Mouse (Mus musculus) kidney, embryonic 14.5 days (tissue): ENCODE measurements around the gene Dnal4. TPM values are rescaled to one million over a fixed set of nuclear protein-coding genes. Genes with fewer than 3 reads are reported as not detected.
A peak's percentile ranks its signal among the peaks of the same experiment; 100 is the strongest.

Source experiments
- ATAC-seq: fragments of 200-750 bp; cut with Nextera tagmentation; 2 replicates; pipeline ENCODE4 v1.8.0; 2017; ENCODE audit warnings: moderate number of reproducible peaks, mild to moderate bottlenecking, moderate TSS enrichment, moderate library complexity; ENCODE audit not compliant: low FRiP score, low TSS enrichment
- H3K27ac ChIP-seq: fragments of 300-500 bp; sonication (generic); 2 replicates; pipeline ENCODE4 v1.5.1; 2014; ENCODE audit warnings: low read depth, mild to moderate bottlenecking, low read length, moderate library complexity, mixed read lengths
- H3K27me3 ChIP-seq: fragments of 300-500 bp; sonication (generic); 2 replicates; pipeline ENCODE4 v1.6.1; 2014; ENCODE audit warnings: mild to moderate bottlenecking, low read length; ENCODE audit not compliant: control insufficient read depth, insufficient read depth
- H3K36me3 ChIP-seq: fragments of 300-500 bp; sonication (generic); 2 replicates; pipeline ENCODE4 v1.6.1; 2014; ENCODE audit warnings: low read length, mixed read lengths; ENCODE audit not compliant: control insufficient read depth, insufficient read depth
- H3K4me1 ChIP-seq: fragments of 300-500 bp; sonication (generic); 2 replicates; pipeline ENCODE4 v1.6.1; 2014; ENCODE audit warnings: low read length, mixed read lengths; ENCODE audit not compliant: control insufficient read depth, insufficient read depth
- H3K4me2 ChIP-seq: fragments of 300-500 bp; sonication (generic); replicated peaks from 2 replicates; pipeline ENCODE4 v1.6.1; 2014; ENCODE audit warnings: low read depth, mild to moderate bottlenecking, low read length
- H3K4me3 ChIP-seq: fragments of 300-500 bp; sonication (generic); 2 replicates; pipeline ENCODE4 v1.5.1; 2014; ENCODE audit warnings: mild to moderate bottlenecking, low read length
- H3K9ac ChIP-seq: fragments of 300-500 bp; sonication (generic); 2 replicates; pipeline ENCODE4 v1.6.1; 2014; ENCODE audit warnings: low read depth, mild to moderate bottlenecking, low read length, moderate library complexity
- H3K9me3 ChIP-seq: fragments of 300-500 bp; sonication (generic); 2 replicates; pipeline ENCODE4 v1.6.1; 2016; ENCODE audit warnings: low read length; ENCODE audit not compliant: control insufficient read depth
- WGBS: fragments of 180-500 bp; shearing (Covaris S2); extraction: QIAGEN DNeasy Blood & Tissue Kit; methylation state at CpG from one replicate; pipeline ENCODE4 v1.1.7; 2014; 5-methylcytosine and 5-hydroxymethylcytosine counted together
- polyA plus RNA-seq: library from polyadenylated mRNA; unstranded; fragments of >200 nt; fragmentation: Nextera tagmentation; extraction: Ambion mirVana; gene quantifications from 2 replicates; pipeline ENCODE4 v1.2.1, GENCODE M21; 2014

The Dnal4 gene
- polyA plus RNA-seq, 1 experiment from 2014 or later = 60.1 TPM

GRCm38 (mm10) chr15:79802304-79802703 is 24.7 kb upstream of the Dnal4 start:
- Histone ChIP-seq H3K36me3 (no peaks in the 10 kb centered on the region), H3K27me3 (peaks cover 65% of the 10 kb centered on the region)
- no peak for ATAC-seq

DNA sequence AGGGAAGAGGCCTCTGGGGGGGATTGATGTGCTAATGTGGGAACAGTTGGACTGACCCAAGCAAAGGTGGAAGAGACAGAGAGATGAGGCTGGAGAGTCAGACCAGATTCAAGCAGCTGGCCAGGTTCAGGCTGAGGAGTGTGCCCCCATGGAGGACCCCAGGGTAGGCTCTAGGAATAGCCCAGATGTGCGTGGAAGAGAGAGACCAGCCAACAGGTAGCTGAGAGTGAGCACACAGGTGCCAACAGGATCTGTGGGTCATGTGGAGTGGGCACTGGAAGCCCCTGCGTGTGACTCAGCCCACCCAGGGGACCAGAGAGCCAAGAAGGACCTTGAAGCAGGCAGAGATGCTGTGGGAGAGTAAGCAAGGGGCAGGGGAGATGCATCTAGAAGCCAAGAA is 24.0 kb upstream of the Dnal4 start:
- no peak for ATAC-seq
- Histone ChIP-seq H3K4me1 (no peaks in the 10 kb centered on the region), H3K36me3 (no peaks in the 10 kb centered on the region), H3K9ac (no peak overlapping the region), H3K27ac (no peak overlapping the region), H3K4me3 (no peak overlapping the region), H3K9me3 (no peaks in the 10 kb centered on the region), H3K4me2 (no peak overlapping the region), H3K27me3 (peaks cover 58% of the 10 kb centered on the region)
- 62% methylated on average over 2 of the region's 2 CpGs for WGBS

More at GRCm38 (mm10) chr15:79802304-79802703, 24.7 kb upstream of the Dnal4 start:
- Histone ChIP-seq H3K9ac (no peak overlapping the region), H3K4me3 (no peak overlapping the region), H3K9me3 (no peaks in the 10 kb centered on the region), H3K27ac (no peak overlapping the region), H3K4me2 (no peak overlapping the region), H3K4me1 (no peaks in the 10 kb centered on the region)
- WGBS = 64% methylated on average over 4 of the region's 4 CpGs

- Histone ChIP-seq H3K9me3 (no peaks in the 10 kb centered on the region), H3K4me1 (no peaks in the 10 kb centered on the region), H3K36me3 (no peaks in the 10 kb centered on the region), H3K9ac (no peak overlapping the region), H3K27ac (no peak overlapping the region), H3K27me3 (peaks cover 49% of the 10 kb centered on the region), H3K4me3 (no peak overlapping the region), H3K4me2 (no peak overlapping the region)
- 60% methylated on average over 11 of the region's 11 CpGs for WGBS
- ATAC-seq = no peak
These were observed 23.1 kb upstream of the Dnal4 start for GRCm38 (mm10) chr15:79800701-79801100.

DNA sequence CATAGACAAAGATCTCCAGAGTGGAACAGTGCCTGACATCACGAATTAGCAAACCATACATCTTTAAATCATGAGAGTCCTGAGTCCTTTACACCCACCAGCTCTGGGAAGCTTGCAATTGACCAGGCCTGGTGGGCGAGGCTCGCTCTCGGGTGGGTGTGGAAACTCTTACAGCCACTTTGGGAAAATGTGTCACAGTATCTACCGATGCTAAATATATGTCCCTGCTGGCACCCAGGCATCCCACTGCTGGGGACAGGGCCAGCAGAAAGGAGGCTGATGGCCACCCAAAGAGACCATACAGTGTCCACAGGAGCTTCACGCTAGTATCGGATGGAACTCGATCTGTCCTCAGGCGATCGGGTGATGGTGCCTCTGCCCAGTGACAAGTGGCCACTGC is 20.9 kb upstream of the Dnal4 start:
- Histone ChIP-seq H3K4me3 (no peak overlapping the region), H3K4me2 (no peak overlapping the region), H3K27ac (no peak overlapping the region), H3K36me3 (no peaks in the 10 kb centered on the region), H3K27me3 (peaks cover 27% of the 10 kb centered on the region), H3K9me3 (no peaks in the 10 kb centered on the region), H3K9ac (no peak overlapping the region), H3K4me1 (no peaks in the 10 kb centered on the region)
- ATAC-seq = no peak
- WGBS = 87% methylated on average over 10 of the region's 10 CpGs

- Histone ChIP-seq H3K9me3 (no peaks in the 10 kb centered on the region), H3K27me3 (peaks cover 18% of the 10 kb centered on the region), H3K4me1 (no peaks in the 10 kb centered on the region), H3K9ac (no peak overlapping the region), H3K4me2 (no peak overlapping the region), H3K36me3 (no peaks in the 10 kb centered on the region), H3K27ac (no peak overlapping the region), H3K4me3 (no peak overlapping the region)
- WGBS = 69% methylated on average over 8 of the region's 8 CpGs
- no peak for ATAC-seq
These were observed 20.0 kb upstream of the Dnal4 start for GRCm38 (mm10) chr15:79797680-79798079.

- H3K27me3 ChIP-seq = peaks cover 13% of the 10 kb centered on the region
- H3K9ac ChIP-seq = no peak overlapping the region
- no peak overlapping the region for H3K4me2 ChIP-seq
- H3K9me3 ChIP-seq = no peaks in the 10 kb centered on the region
- WGBS = 82% methylated on average over 7 of the region's 7 CpGs
- H3K4me3 ChIP-seq = no peak overlapping the region
- no peak overlapping the region for H3K27ac ChIP-seq
- H3K4me1 ChIP-seq = no peaks in the 10 kb centered on the region
- no peaks in the 10 kb centered on the region for H3K36me3 ChIP-seq
- no peak for ATAC-seq
These were observed 19.4 kb upstream of the Dnal4 start for GRCm38 (mm10) chr15:79797096-79797495.

DNA sequence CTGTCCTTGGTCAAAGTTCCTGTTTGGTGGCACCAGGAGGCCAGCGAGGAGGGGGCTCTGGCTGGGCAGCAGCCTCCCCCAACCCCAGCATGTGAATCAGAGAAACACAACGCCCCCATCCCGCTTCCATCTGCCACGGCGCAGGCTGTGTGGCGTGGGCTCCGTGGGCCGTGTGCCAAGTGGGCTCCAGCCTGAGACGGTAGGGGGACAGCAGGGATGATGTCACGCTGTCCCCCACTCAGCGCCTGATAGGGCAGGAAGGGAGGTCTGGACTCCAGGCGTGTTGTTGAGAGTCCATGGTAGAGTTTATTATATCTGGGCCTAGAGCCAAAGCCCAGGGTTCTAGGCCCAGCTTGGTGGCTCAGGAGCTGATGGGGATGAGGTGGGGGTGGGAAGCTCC is 18.6 kb upstream of the Dnal4 start:
- no peaks in the 10 kb centered on the region for H3K9me3 ChIP-seq
- no peak overlapping the region for H3K9ac ChIP-seq
- H3K4me1 ChIP-seq = no peaks in the 10 kb centered on the region
- H3K27me3 ChIP-seq = peaks cover 5% of the 10 kb centered on the region; the same call in 1 of the 2 replicates
- no peaks in the 10 kb centered on the region for H3K36me3 ChIP-seq
- ATAC-seq = no peak
- H3K4me3 ChIP-seq = no peak overlapping the region
- no peak overlapping the region for H3K27ac ChIP-seq
- no peak overlapping the region for H3K4me2 ChIP-seq
- WGBS = 88% methylated on average over 12 of the region's 12 CpGs

DNA sequence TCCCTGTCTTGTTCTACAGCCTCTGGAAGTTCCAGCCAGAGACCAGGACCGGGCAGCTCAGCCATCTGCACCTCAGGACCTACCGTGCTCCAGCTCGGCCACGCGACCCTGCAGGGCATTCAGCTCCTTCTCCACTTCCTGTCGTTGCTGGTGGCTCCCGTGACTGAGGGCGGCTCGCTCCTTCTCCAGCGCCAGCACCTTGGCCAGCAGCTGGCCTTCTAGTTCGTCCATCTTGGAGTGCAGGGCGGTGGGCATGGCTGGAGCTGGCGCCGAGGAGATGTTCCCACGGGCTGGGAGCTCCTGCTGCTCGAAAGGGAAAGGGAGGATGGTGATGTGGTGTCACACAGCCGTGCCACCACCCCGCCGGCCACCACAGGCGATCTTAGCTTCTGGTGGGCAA is 16.5 kb upstream of the Dnal4 start:
- no peak for ATAC-seq
- no peak overlapping the region for H3K27ac ChIP-seq
- no peak overlapping the region for H3K9ac ChIP-seq
- H3K4me3 ChIP-seq = no peak overlapping the region
- H3K4me1 ChIP-seq = no peaks in the 10 kb centered on the region
- H3K27me3 ChIP-seq = no peaks in the 10 kb centered on the region
- 23% methylated on average over 20 of the region's 20 CpGs for WGBS
- no peaks in the 10 kb centered on the region for H3K36me3 ChIP-seq
- H3K9me3 ChIP-seq = no peaks in the 10 kb centered on the region
- no peak overlapping the region for H3K4me2 ChIP-seq

DNA sequence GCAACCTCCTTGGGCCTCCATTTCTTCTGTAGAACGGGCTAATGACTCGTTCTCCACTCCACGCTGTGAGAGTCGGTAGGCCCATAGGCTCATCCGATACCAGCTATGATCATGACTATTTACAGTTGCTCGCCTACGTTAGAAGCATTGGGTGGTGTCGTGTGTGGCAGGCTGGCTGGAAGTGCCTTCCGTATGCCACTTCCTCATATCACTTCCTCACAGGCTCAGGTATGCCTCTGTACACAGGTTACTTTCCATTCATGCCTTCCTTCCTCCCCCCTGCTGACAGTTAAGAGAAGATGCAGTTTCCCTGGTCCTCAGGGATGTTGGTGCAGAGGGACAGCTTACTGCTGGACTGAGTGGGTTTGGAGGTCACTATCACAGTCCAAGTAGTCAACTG is 15.4 kb upstream of the Dnal4 start:
- no peak overlapping the region for H3K9ac ChIP-seq
- no peak for ATAC-seq
- H3K9me3 ChIP-seq = no peaks in the 10 kb centered on the region
- no peaks in the 10 kb centered on the region for H3K36me3 ChIP-seq
- H3K4me1 ChIP-seq = no peaks in the 10 kb centered on the region
- no peak overlapping the region for H3K27ac ChIP-seq
- WGBS = 94% methylated on average over 9 of the region's 9 CpGs
- H3K4me2 ChIP-seq = no peak overlapping the region
- H3K4me3 ChIP-seq = no peak overlapping the region
- no peaks in the 10 kb centered on the region for H3K27me3 ChIP-seq

DNA sequence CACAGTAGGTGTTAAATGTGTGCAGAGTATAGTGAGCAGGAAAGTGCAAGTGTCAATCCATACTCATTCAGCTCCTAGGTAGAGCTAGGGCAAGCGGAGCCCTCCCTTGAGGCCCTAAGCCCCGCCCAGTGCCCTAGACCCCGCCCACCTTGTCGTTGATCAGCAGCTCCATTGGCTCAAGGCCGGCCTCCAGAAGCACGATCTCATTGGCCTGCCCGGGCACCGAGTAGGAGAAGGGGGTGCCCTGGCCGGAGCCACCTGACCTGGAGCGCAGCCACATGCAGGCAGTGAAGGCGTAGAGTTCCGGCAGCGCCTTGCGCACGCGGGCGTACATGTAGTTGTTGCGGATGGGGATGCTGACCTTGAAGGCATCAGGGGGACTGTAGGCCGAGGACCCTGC is 14.8 kb upstream of the Dnal4 start:
- no peaks in the 10 kb centered on the region for H3K27me3 ChIP-seq
- 20% methylated on average over 19 of the region's 19 CpGs for WGBS
- peak; percentile 13; the same call in 1 of the 2 replicates for ATAC-seq
- no peaks in the 10 kb centered on the region for H3K36me3 ChIP-seq
- H3K27ac ChIP-seq = no peak overlapping the region
- H3K9me3 ChIP-seq = no peaks in the 10 kb centered on the region
- H3K4me2 ChIP-seq = no peak overlapping the region
- H3K4me3 ChIP-seq = no peak overlapping the region
- no peak overlapping the region for H3K9ac ChIP-seq
- H3K4me1 ChIP-seq = no peaks in the 10 kb centered on the region
